Mouse (Mus musculus) skeletal muscle tissue, adult 2 months (tissue): Measurements from ENCODE around the gene Slc5a10.

Source experiments
- DNase-seq: peaks from one replicate; pipeline ENCODE4 v3.0.0-alpha.2; 2012; ENCODE audit warnings: low read depth, low spot score

Gene Slc5a10

DNA sequence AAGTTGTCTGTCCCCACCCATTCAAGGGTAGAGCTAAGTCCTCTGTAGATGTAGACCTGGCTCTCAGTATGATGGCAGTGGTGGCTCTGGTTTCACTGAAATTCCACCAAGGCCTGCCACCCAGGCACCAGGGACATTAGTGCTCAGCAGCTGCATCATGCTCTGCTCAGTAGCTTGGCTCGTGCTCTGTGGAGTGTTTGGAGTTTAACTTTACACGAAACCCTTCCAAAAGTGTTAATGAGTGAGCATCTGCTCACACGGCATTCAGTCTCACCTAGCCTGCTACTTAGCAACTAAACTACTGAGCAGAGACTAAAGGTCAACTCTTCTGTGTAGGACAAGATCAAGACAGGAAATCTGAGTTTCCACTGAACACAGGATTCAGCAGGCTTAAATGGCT, at the start of gene Slc5a10:
Gene Slc5a10 (minus strand): TSS at position 191 of the 400 bp plus-strand sequence.
- no peak for DNase-seq

DNA sequence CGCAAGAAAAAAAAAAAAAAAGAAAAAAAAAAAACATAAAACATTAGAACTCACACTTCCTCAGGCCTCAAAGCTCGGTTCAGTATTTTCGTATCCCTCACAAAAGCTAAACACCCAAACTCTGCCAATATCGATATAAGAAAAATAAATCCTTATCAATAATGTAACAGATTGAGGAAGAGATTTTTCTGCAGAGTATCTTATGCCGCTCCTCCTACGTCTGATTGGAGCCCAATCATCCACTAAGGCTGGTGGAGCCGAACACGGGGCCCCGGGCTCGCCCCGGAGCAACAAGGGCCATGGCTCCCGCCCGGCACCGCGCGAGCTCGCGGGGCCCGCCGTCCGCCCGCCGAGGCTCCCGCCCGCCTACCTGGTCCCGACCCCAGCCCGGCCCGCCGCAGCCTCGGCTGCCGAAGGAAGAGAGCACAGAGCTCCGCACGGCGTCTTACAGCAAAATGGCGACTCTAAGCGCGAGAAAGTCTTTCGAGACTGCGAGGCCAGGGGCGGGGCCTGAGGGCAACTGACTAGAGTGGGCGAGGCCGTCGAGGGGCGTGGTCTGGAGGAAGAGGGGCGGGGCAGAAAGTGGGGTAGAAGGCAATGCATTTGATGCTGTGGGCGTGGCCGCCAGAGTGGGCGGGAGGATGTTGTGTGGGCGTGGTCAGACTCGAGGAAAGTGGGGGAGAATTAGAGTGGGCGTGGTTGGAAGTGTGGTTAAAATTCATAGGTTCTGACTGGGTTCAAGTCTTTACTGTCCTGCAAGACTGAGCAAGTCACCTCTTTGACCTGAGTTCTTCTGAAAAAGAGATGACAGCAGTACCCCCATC, 41.2 kb upstream of the Slc5a10 start, which contains the start of gene Prpsap2:
Gene Prpsap2 (minus strand): TSS at position 505 of the 824 bp plus-strand sequence.
- DNase-seq: peak; percentile 96

DNA sequence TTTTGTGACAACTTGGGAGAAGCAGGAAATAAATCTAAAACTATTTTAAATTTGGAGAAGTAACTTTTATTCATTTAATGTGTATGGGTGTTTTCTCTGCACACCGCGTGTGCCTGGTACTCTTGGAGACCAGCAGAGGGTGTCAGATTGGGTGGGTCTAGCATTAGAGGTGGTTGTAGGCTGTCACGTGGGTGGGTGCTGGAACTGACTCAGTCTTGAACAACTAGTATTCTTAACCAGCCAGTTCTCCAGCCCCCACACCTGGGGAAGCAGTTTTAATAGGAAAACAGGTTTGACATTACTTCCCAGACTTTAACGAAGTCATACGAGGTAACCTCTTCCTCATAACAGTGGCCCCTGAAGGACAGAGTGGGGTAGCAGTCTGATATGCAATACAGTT, 39.9 kb upstream of the Slc5a10 start:
- DNase-seq: no peak

DNA sequence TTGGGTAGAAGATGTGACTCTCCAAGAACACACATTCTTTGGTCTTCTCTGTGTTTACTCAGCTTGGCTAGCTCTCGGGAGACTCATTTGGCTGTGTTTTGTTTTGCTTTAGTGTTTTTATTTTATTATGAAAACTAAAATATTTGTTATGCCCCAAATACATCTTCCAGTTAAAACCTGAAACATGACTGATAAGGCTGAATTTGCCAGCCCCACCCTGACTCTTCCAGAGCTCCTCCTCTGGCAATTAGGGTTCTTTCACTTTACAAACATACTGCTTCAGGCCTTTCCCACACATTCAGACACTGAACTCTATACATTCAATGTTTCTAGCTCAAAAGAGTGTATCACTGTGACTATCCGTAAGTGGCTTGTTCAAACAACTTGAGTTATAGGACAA, 36.5 kb upstream of the Slc5a10 start:
- DNase-seq: no peak

DNA sequence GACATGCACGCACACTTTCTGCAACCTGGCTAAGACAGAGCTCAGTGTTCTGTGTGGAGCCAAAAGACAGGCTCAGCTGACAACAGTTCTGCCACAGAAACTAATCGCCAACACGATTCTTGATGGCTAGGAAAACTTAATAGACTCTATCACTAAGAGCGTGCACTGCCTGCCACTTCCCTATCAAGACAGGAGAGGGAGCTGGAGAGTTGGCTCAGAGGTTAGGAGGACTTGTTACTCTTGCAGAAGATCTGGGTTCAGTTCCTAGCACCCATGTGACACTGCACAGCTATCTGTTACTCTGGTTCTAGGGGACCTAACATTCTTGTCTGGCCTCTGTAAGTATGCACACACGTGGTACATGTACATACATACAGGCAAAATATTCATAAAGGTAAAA, 31.0 kb upstream of the Slc5a10 start:
- DNase-seq: no peak

DNA sequence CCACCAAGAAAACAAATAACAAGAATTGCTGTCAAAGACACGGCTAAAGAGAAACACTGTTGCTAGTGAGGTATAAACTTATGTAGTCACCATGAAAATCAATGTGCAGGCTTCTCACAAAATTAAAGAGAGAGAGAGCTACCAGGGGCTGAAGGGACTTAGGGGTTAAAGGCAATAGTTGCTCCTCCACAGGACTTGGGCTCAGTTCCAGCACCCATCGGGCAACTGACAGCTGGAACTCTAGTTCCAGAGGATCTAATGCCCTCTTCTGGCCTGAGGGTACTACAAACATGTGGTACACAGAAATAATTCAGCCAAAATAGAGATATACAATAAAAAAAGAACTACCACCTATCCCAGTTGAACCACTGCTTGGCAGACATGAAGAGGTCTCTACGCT, 26.5 kb upstream of the Slc5a10 start:
- no peak for DNase-seq

DNA sequence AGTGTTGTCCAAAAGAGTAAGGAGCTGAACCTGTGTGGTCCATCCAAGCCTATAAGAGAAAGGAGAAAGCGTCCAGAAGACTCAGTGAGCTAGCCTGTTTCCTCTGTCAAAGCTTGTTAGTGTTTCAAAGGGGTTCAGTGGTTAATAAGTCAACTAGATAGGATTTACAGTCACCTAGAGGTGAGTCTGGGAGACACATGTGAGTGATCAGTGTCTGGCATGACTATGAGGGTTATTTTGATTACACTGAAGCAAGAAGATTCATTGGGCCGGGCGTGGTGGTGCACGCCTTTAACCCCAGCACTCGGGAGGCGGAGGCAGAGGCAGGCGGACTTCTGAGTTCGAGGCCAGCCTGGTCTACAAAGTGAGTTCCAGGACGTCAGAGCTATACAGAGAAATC, 25.2 kb upstream of the Slc5a10 start:
- no peak for DNase-seq

DNA sequence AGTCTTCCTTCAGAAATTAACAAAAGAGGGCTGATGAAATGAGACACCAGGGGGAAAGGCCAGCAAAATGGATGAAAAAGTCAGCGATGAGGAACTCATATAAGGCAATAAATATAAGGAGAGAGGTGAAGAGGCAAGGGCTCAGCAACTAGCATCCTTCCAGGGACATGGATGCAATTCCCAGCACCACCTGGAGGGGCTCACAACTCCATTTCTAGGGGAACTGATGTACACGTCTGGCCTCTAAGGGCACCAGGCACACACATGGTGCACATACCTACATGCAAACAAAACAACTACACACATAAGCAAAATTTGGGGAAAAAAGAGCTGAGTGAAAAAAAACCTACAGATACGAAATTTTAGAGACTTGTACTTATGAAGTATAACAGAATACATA, 23.8 kb upstream of the Slc5a10 start:
- no peak for DNase-seq

DNA sequence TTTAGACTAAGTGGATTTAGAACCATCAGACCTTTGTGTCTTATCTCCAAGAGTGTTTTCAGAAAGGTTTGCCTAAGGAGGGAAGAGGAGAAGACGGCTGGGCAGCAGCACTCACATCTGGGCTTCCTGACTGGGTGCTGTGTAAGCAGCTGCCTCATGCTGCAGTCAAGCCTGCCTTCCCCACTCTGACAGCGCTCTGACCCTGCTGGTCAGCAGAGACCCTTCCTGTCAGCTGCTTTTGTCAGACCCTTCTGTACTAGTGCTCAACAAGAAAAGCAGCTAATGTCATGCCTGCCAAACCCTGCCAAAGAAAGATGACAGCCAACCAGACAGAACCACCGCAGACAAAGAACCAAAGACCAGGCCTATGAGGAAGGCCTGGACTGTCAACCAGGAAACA, 23.1 kb upstream of the Slc5a10 start:
- no peak for DNase-seq

DNA sequence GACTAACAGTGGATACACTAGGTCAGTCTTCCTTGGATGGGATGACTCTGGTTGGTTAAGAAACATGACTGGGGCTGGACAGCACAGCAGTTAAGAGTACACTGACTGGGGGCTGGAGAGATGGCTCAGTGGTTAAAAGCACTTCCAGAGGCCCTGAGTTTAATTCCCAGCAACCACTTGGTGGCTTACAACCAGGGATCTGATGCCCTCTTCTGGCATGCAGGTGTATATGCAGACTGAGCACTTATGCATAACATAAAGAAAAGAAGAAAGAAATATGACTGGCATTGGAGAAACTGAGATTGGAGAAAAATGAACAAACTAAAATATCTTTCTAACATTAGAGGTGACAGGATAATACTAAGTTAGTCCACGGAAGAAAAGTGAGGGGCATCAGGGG, 19.9 kb upstream of the Slc5a10 start:
- DNase-seq: no peak

DNA sequence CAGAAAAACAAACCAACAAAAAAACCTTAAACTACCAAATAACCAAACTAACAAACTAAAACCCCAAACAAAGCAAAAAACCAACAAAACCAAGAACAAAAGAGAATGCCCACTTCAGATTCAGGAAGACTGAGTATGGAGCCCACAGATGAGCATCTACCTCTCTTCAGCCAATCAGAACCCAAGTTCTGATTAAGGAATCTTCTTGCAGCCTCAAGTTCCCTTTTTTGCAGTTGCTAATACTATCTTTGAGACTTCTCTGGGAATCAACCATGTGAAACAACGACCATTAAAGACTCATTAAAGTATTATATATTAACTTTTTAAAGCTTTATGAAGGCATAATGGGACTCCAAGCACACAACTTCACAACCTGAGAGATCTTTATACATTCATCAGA, 16.7 kb upstream of the Slc5a10 start:
- no peak for DNase-seq

DNA sequence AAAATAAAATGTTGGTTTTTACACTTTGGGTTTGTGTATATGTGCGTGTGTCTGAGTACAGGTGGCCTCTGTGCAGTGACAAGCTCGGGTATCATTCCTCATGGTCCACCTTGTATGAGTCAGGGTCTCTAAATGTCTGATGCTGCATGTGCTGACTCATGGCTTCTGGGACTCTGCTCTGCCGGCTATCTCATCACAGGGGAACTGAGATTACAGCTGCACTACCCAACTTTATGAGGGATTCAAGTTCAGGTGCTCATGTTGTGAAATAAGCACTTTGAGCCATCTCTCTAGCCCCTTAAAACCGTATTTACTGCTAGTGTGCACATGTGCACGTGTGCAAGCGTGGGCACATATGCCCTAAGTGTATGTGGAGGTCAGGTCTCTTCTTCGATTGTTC, 12.0 kb upstream of the Slc5a10 start:
- DNase-seq: no peak

DNA sequence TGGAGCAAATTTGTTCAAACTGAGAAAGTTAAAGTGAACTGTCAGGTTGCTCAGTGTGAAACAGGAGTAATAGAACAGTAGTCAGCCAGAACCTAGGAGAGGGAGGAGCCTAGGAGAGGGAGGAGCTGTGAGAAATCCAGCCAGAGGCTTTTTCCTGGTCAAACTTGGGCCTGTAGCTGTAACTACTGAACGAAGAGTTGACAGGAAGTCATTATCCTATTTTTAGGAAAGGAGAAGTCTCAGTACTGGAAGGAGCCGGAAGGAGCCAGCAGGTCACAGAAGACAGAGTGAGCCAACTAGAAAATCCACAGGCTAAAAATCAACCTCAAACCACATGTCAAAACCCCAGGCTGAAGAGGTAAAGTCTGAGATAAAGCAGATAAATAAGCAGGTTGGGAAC, 7.4 kb upstream of the Slc5a10 start:
- DNase-seq: no peak

DNA sequence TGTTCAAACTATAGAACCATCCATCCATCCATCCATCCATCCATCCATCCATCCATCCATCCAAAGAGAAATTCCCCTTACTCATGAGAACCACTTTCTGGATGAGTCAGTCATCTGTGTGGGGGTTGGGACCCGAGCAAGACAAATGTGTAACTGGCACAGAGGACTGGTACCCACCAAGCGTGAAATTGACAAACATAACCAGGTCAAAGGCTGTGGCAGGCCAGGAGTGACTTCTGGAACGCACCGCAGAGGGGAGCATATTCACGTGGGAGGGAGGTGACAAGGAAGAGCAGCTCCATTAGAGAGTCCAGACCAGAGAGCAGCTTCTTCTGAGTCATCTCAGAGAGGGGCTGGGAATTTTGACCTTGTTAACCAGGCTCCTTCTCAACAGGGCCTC, 1.5 kb upstream of the Slc5a10 start:
- DNase-seq: no peak

DNA sequence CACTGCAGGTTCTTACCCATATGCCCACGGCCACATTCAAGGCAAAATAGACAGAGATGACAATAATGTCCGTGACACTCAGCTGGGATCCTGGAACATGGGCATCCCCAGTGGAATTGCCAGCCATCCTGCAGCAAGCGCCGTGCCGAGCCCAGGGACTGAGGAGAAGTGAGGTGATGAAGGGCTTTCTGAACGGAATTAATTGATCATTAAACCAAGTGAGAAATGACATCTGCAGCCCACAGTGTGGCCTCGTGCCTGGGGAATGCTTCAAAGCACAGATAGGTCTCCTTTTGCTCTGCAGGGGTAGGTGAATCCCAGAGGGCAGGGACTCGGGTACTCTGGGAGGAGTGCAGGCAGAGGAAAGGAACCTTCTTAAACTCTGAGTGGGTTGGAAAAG, 800 bp downstream of the Slc5a10 start:
- DNase-seq: no peak

DNA sequence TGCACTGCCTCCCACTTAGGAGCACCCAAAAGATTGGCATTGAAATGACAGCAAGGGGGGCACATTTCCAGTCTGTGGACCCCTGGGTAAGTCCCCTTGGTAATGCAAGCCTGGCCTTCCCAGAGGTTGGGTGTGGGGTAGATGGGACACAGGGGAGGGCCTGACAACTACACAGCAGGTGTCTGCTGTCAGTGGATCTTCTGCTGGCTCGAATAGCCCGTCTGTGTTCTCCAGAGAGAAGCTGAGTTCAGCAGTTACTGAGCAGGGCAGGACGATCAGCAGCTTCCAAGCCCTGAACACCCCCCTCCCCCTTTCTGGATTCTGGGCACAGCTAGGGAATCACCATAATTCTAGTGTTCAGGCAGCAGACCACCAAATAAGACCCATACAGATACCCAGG, 1.2 kb downstream of the Slc5a10 start:
- DNase-seq: no peak

DNA sequence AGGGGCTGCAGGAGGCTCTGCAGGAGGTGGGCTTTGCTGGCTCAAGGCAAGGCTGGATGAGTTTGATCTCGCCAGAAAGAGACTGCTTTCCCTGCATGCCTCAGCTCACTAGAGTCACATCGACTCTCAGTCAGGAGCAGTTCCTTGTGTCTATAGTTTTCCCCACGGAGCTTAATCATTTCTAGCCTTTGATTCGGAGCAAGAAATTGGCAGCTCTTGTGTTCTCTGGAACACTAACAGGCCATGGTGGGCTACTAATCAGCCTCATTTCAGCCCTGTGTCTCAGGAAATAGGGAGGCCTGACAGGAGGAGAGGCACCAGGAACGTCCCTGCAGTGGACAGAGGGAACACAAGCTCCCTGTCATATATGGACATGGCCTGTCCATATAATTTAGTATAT, 2.6 kb downstream of the Slc5a10 start:
- no peak for DNase-seq

DNA sequence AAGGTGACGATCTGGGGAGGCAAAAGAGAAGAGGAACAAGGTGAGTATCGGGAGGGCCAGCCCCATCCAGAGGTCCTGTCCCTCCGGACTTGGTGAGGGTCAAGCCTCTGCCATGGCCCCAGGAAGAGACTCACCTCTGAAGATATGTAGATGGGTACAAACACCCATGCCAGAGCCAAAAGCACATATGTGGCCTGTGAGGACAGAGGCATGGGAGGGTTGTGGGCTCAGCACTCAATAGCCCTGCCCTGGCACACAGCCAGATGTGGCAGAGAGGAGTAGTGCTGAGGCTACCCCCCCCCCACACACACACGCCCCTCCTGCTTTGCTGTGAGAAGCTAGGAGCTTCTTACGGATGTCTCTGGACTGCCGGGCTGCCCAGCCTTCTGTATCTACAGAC, 5.5 kb downstream of the Slc5a10 start:
- DNase-seq: no peak

DNA sequence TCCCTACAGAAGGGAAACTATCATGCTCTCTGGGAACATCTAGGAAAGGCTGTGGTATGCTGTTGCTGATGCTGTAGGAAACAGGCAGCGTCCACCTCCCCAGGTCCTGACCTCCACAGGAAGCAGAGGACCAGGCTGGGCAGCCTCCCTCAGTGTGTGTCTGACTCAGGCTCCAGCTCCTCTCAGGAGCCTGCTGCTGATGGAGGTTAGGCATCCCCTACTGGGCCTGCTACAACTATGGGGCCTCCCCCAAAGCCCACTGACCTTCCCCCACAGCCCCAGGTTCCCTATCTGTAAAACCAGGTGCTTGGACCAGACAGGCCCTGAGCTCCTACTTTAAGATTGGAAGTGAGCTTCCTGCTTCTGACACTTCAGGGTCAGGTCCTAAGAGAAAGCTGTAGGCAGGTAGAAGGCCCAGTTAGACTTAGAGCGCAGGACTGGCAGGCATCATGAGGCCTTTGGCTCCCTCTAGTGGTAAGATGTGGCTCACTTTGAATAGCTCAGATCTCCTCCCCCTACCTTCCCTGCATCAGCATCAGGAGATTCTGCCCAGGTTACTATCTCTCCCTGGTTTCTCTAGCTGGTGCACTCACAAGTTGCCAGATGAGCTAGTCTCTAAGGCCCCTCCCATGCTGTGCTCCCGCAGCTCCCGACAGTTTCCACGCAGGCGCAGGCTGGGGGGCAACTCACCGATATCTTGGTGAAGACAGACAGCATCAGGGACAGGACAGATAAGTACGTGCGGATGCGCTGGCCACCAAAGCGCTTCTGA, 6.1 kb downstream of the Slc5a10 start:
- DNase-seq: peak; percentile 77

DNA sequence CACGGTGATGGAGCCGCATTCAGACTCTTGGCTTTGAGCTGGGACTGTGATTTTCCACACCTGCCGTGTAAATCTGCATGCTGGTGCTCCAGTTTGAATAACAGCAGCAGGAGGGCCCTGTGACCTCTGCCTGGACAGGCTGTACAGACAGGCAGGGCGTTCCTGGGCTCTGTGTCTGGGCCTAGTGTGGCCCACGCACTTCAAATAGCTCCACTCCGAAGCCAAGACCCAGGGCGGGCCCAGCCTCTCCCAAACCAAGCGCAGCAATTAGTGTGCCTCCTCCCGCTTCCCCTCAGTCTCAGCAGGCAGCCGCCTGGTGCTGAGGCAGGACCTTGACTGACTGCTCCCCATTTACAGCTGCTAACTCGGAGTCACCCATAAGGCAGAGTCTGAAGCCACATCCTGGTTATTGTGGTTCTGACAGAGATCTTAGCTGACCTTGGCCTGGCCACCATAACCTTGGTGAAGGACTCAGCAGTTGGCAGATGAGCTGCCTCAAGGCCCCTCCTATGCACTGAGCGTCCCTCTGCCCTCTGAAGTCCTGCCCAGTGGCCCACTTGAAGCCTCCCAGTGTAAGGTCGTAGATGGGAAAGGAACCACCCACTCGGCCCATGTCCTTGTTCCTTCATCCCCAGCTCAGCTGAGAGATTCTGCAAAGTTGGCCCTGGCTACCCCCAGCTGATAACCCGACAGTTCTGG, 7.3 kb downstream of the Slc5a10 start:
- peak; percentile 24 for DNase-seq

DNA sequence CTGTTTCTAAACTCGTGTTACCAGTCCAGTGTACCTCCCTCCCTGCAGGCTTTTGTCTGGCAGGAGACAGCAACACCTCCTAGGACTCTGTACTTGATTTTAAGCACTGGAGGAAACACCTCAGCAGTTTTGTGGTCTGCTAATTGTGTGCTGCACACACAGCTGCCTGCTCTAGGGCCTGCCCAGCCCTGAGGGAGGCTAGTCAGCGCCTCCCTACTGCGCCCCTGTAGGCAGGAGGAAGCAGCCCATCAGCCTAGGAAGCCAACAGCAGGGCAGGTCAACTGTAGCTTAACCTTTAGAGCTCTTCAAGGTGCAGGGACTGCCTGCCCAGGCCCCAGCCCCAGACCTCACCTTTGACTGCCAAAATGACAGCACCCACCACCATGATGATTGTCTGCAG, 11.7 kb downstream of the Slc5a10 start:
- DNase-seq: no peak

DNA sequence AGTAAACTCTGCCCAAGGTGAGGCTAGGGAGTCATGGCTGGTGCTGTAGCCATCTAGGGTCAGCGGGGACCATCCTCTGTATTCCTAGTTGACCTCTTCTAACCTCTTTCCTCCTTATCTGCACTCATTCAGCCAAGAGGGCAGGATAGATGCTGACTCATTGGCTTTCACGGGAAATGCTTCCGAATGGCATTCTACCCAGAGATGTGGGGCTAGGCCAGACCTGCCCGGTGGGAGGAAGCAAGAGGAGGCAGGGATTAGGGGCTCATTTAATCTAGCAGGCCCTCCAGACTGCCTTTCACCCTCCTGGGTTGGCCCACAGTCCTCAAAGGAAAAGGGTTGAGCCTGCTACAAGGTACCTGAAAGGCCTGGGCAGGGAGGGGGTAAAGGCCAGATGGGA, 14.4 kb downstream of the Slc5a10 start:
- DNase-seq: no peak
